ENCODE assay signal across 31 mouse cellular contexts in genomic region chr6:128346782-128347181, GRCm38 (mm10). TPM values are rescaled to one million over a fixed set of nuclear protein-coding genes. Genes with fewer than 3 reads are reported as not detected.
DNase-seq lines count a peak whose midpoint lies in the region; ATAC-seq lines count a peak whose summit lies in the region.
"Had no signal": no experiment of that assay in that cellular context is flagged by ENCODE, and none has a peak within 500 bp of the region (broad histone marks: within the 10 kb centered on the region; RNA-seq: fewer than 3 reads in every experiment).

No protein-coding gene starts in this region.

- H3K27ac ChIP-seq in embryonic facial prominence, embryonic 15.5 days (replicated peaks) = peak overlapping the region; percentile 68
- H3K27ac ChIP-seq: hindbrain, embryonic 14.5 days; liver, embryonic 14.5 days had no signal

- intact Hi-C loops in gastrocnemius, postnatal 14 days (cut with DNase I; ENCODE audit: low total_unique reads) = no loop called here
- intact Hi-C loops in heart, postnatal 10 days (cut with DNase I) = no loop called here

- peaks cover 16% of the 10 kb centered on the region; the same call in 1 of the 2 replicates for H3K36me3 ChIP-seq in embryonic facial prominence, embryonic 15.5 days

- H3K4me1 ChIP-seq in embryonic facial prominence, embryonic 15.5 days = peaks cover 24% of the 10 kb centered on the region

- ATAC-seq in embryonic facial prominence, embryonic 15.5 days (ENCODE audit: insufficient number of reproducible peaks, low FRiP score, low TSS enrichment, low read depth) = no peak
- ATAC-seq: forebrain, embryonic 16.5 days had no signal

- H3K27me3 ChIP-seq in embryonic facial prominence, embryonic 15.5 days = no peaks in the 10 kb centered on the region
- H3K27me3 ChIP-seq: heart, embryonic 12.5 days had no signal

- H3K4me2 ChIP-seq in embryonic facial prominence, embryonic 15.5 days (replicated peaks) = no peak overlapping the region
- H3K4me2 ChIP-seq: heart, embryonic 12.5 days; hindbrain, embryonic 14.5 days; lung, embryonic 14.5 days had no signal

- peak; percentile 32 for DNase-seq in gastrocnemius, adult 18-20 months (ENCODE audit: low spot score)
- DNase-seq in gastrocnemius, postnatal 14 days = no peak
- peak; percentile 45 to 47 for DNase-seq in heart, postnatal 10 days
- DNase-seq in heart, adult 11 months = no peak
- DNase-seq in brain, adult 2 months (ENCODE audit: low read depth, low spot score) = peak; percentile 67
- no peak for DNase-seq in testis, postnatal 14 days (ENCODE audit: low spot score)
- DNase-seq: adrenal gland, postnatal 36 days; cerebellum, adult 11 months; cerebellum, postnatal 10 days; kidney, adult 2 months; kidney, postnatal 10 days; lung, embryonic 14.5 days; lung, postnatal 36 days; midbrain, embryonic 14.5 days; right cerebral cortex, postnatal 14 days had no signal

- 55% methylated on average over 6 of the region's 6 CpGs for WGBS in embryonic facial prominence, embryonic 15.5 days

- H3K9ac ChIP-seq in embryonic facial prominence, embryonic 15.5 days = no peak overlapping the region
- H3K9ac ChIP-seq: heart, embryonic 12.5 days; hindbrain, embryonic 14.5 days; liver, embryonic 14.5 days; lung, embryonic 14.5 days had no signal

- H3K4me3 ChIP-seq in embryonic facial prominence, embryonic 15.5 days (replicated peaks) = no peak overlapping the region
- H3K4me3 ChIP-seq: heart, embryonic 12.5 days had no signal

- no peaks in the 10 kb centered on the region for H3K9me3 ChIP-seq in embryonic facial prominence, embryonic 15.5 days (replicated peaks)
- H3K9me3 ChIP-seq: heart, embryonic 12.5 days had no signal

RNA-seq across cellular contexts. Expression of gene Tulp3, which starts 8.9 kb away (rescaled TPM):
- 1 to 10 TPM; 6.3 to 8.2 TPM for total RNA-seq in gastrocnemius, adult 18-20 months (2021)
- 10 to 100 TPM in 1 of 2 experiments, 1 to 10 TPM in 1; 6.6 to 10.2 TPM for total RNA-seq in gastrocnemius, postnatal 14 days (2021)
- total RNA-seq in heart, postnatal 10 days (2021) = 1 to 10 TPM; 8.7 to 8.9 TPM
- 26.9 and 30.9 TPM in 2 replicates for polyA plus RNA-seq in embryonic facial prominence, embryonic 15.5 days (2015; fragmentation: Nextera tagmentation; extraction: Ambion mirVana)

RNA-seq across cellular contexts. Expression of gene Rhno1, which starts 15.9 kb away (rescaled TPM):
- total RNA-seq in gastrocnemius, adult 18-20 months (2021) = 1 to 10 TPM; 6.2 to 6.7 TPM
- 1 to 10 TPM; 9.0 to 9.7 TPM for total RNA-seq in gastrocnemius, postnatal 14 days (2021)
- 10 to 100 TPM; 14.7 to 15.3 TPM for total RNA-seq in heart, postnatal 10 days (2021)
- 108 and 118 TPM in 2 replicates for polyA plus RNA-seq in embryonic facial prominence, embryonic 15.5 days (2015; fragmentation: Nextera tagmentation; extraction: Ambion mirVana)

RNA-seq across cellular contexts. Expression of gene Foxm1, which starts 16.0 kb away (rescaled TPM):
- under 1 TPM; 0.11 to 0.19 TPM for total RNA-seq in gastrocnemius, adult 18-20 months (2021)
- 1 to 10 TPM; 4.1 to 4.4 TPM for total RNA-seq in gastrocnemius, postnatal 14 days (2021)
- 10 to 100 TPM; 10.4 to 14.1 TPM for total RNA-seq in heart, postnatal 10 days (2021)
- 25.7 and 31.5 TPM in 2 replicates for polyA plus RNA-seq in embryonic facial prominence, embryonic 15.5 days (2015; fragmentation: Nextera tagmentation; extraction: Ambion mirVana)

RNA-seq across cellular contexts. Expression of gene Tex52, which starts 28.5 kb away (rescaled TPM):
- not detected for total RNA-seq in gastrocnemius, adult 18-20 months (2021)
- not detected for total RNA-seq in gastrocnemius, postnatal 14 days (2021)
- total RNA-seq in heart, postnatal 10 days (2021) = not detected
- 1.6 TPM in 2 replicates for polyA plus RNA-seq in embryonic facial prominence, embryonic 15.5 days (2015; fragmentation: Nextera tagmentation; extraction: Ambion mirVana)
- total RNA-seq: adrenal gland, postnatal 36 days; ES-E14; gastrocnemius, adult 8-10 months; heart, postnatal 14 days had no signal
- polyA plus RNA-seq: intestine, embryonic 14.5 days; kidney, adult 2 months; urinary bladder, adult 2 months had no signal

RNA-seq across cellular contexts. Expression of gene Gm44596, which starts 28.5 kb away (rescaled TPM):
- total RNA-seq in gastrocnemius, adult 18-20 months (2021) = not detected
- not detected for total RNA-seq in gastrocnemius, postnatal 14 days (2021)
- total RNA-seq in heart, postnatal 10 days (2021) = not detected
- not detected in 2 replicates for polyA plus RNA-seq in embryonic facial prominence, embryonic 15.5 days (2015; fragmentation: Nextera tagmentation; extraction: Ambion mirVana)
- total RNA-seq: adrenal gland, postnatal 36 days; ES-E14; gastrocnemius, adult 8-10 months; heart, postnatal 14 days; layer of hippocampus, adult 18-20 months; layer of hippocampus, postnatal 25 days; left cerebral cortex, postnatal 25 days; megakaryocyte-erythroid progenitor cell, adult 5-6 weeks had no signal
- polyA plus RNA-seq: forebrain, embryonic 16.5 days; heart, embryonic 12.5 days; hindbrain, embryonic 14.5 days; intestine, embryonic 14.5 days; kidney, adult 2 months; limb, embryonic 14.5 days; liver, embryonic 14.5 days; lung, embryonic 14.5 days; midbrain, embryonic 14.5 days; neural tube, embryonic 11.5 days; urinary bladder, adult 2 months had no signal

Comparison
In these comparisons a context has a peak if more than half of its experiments do, and no peak if none do; other contexts are left out.
1. DNase-seq: peak in gastrocnemius, adult 18-20 months (single experiment), heart, postnatal 10 days (2 of 2) and brain, adult 2 months (single experiment); none in gastrocnemius, postnatal 14 days (single experiment), heart, adult 11 months (single experiment) and testis, postnatal 14 days (single experiment).
2. RNA of gene Foxm1, which starts 16.0 kb away (total RNA-seq): 10.4 to 14.1 TPM in heart, postnatal 10 days and 4.1 to 4.4 TPM in gastrocnemius, postnatal 14 days; 0.11 to 0.19 TPM in gastrocnemius, adult 18-20 months; every median in the first group is over 4 times any median in the second.